Mouse (Mus musculus) embryonic facial prominence, embryonic 14.5 days (tissue): ENCODE results near the gene Olfr1440. TPM values are rescaled to one million over a fixed set of nuclear protein-coding genes. Genes with fewer than 3 reads are reported as not detected.

Source experiments
- ATAC-seq: fragments of 200-750 bp; cut with Nextera tagmentation; 2 replicates; pipeline ENCODE4 v1.8.0; 2017; ENCODE audit warnings: low read depth, moderate number of reproducible peaks, moderate TSS enrichment
- DNase-seq: peaks from one replicate; pipeline ENCODE4 v3.0.0-alpha.2; 2015; ENCODE audit warnings: low spot score
- H3K27ac ChIP-seq: fragments of 300-500 bp; sonication (generic); replicated peaks from 2 replicates; pipeline ENCODE4 v1.5.1; 2014; ENCODE audit warnings: low read depth, mild to moderate bottlenecking, low read length, moderate library complexity
- H3K27me3 ChIP-seq: fragments of 300-500 bp; sonication (generic); replicated peaks from 2 replicates; pipeline ENCODE4 v1.6.1; 2014; ENCODE audit warnings: low read length; ENCODE audit not compliant: control insufficient read depth, insufficient read depth
- H3K36me3 ChIP-seq: fragments of 300-500 bp; sonication (generic); 2 replicates; pipeline ENCODE4 v1.6.1; 2014; ENCODE audit warnings: low read length, mixed read lengths; ENCODE audit not compliant: control insufficient read depth, insufficient read depth
- H3K4me1 ChIP-seq: fragments of 300-500 bp; sonication (generic); 2 replicates; pipeline ENCODE4 v1.6.1; 2014; ENCODE audit warnings: antibody characterized with exemption, low read length; ENCODE audit not compliant: control insufficient read depth, insufficient read depth
- H3K4me2 ChIP-seq: fragments of 300-500 bp; sonication (generic); 2 replicates; pipeline ENCODE4 v1.6.1; 2014; ENCODE audit warnings: low read depth, mild to moderate bottlenecking, low read length, moderate library complexity, mixed read lengths
- H3K4me3 ChIP-seq: fragments of 300-500 bp; sonication (generic); 2 replicates; pipeline ENCODE4 v1.5.1; 2014; ENCODE audit warnings: low read depth, mild to moderate bottlenecking, low read length
- H3K9ac ChIP-seq: fragments of 300-500 bp; sonication (generic); 2 replicates; pipeline ENCODE4 v1.6.1; 2014; ENCODE audit warnings: low read depth, mild to moderate bottlenecking, low read length, moderate library complexity, mixed read lengths
- H3K9me3 ChIP-seq: fragments of 300-500 bp; sonication (generic); 2 replicates; pipeline ENCODE4 v1.6.1; 2016; ENCODE audit warnings: low read length; ENCODE audit not compliant: control insufficient read depth
- WGBS: fragments of 180-500 bp; shearing (Covaris S2); extraction: QIAGEN DNeasy Blood & Tissue Kit; methylation state at CpG from one replicate; pipeline ENCODE4 v1.1.7; 2014; 5-methylcytosine and 5-hydroxymethylcytosine counted together
- polyA plus RNA-seq: library from polyadenylated mRNA; unstranded; fragments of >200 nt; fragmentation: Nextera tagmentation; extraction: Ambion mirVana; gene quantifications from 2 replicates; pipeline ENCODE4 v1.2.1, GENCODE M21; 2014

Gene Olfr1440
- polyA plus RNA-seq: 0.04 and 0.13 TPM in 2 replicates

- ATAC-seq: no peak
- no peaks in the 10 kb centered on the region for H3K9me3 ChIP-seq
- WGBS: 76% methylated on average over 2 of the region's 2 CpGs
- no peak for DNase-seq
- no peak within 1 kb of the TSS for H3K4me3 ChIP-seq
- no peaks in the 10 kb centered on the region for H3K27me3 ChIP-seq
- H3K9ac ChIP-seq: no peak within 1 kb of the TSS
- H3K27ac ChIP-seq: no peak within 1 kb of the TSS
- no peak within 1 kb of the TSS for H3K4me2 ChIP-seq
- H3K4me1 ChIP-seq: no peaks in the 10 kb centered on the region
- no peaks in the 10 kb centered on the region for H3K36me3 ChIP-seq
These were observed at the start of gene Olfr1440 for GRCm38 (mm10) chr19:12386979-12387378. Gene Olfr1440 (plus strand): TSS chr19:12387279.

- Histone ChIP-seq H3K27me3 (no peaks in the 10 kb centered on the region), H3K36me3 (no peaks in the 10 kb centered on the region), H3K9me3 (no peaks in the 10 kb centered on the region), H3K9ac (no peak overlapping the region), H3K4me1 (no peaks in the 10 kb centered on the region), H3K4me3 (no peak overlapping the region), H3K27ac (no peak overlapping the region), H3K4me2 (no peak overlapping the region)
- no peak for DNase-seq
- no peak for ATAC-seq
- WGBS: 74% methylated on average over 3 of the region's 3 CpGs
These were observed 14.1 kb upstream of the Olfr1440 start for GRCm38 (mm10) chr19:12373004-12373403.

- Histone ChIP-seq H3K9me3 (no peaks in the 10 kb centered on the region), H3K36me3 (no peaks in the 10 kb centered on the region), H3K4me3 (no peak overlapping the region), H3K27ac (no peak overlapping the region), H3K4me2 (no peak overlapping the region), H3K9ac (no peak overlapping the region), H3K4me1 (no peaks in the 10 kb centered on the region), H3K27me3 (no peaks in the 10 kb centered on the region)
- no peak for ATAC-seq
- WGBS: 55% methylated on average over 2 of the region's 2 CpGs
- DNase-seq: no peak
These were observed 12.5 kb upstream of the Olfr1440 start for GRCm38 (mm10) chr19:12374465-12375025.

GRCm38 (mm10) chr19:12413737-12414136, 26.7 kb downstream of the Olfr1440 start:
- Histone ChIP-seq H3K4me2 (no peak overlapping the region), H3K9ac (no peak overlapping the region), H3K36me3 (no peaks in the 10 kb centered on the region), H3K4me3 (no peak overlapping the region), H3K27ac (peak overlapping the region; percentile 67), H3K9me3 (no peaks in the 10 kb centered on the region), H3K4me1 (no peaks in the 10 kb centered on the region), H3K27me3 (no peaks in the 10 kb centered on the region)
- DNase-seq (peak; percentile 52), ATAC-seq (no peak)

GRCm38 (mm10) chr19:12417361-12417760, 30.3 kb downstream of the Olfr1440 start, which contains the start of gene Olfr1441:
Gene Olfr1441 (plus strand): TSS chr19:12417433.
- no peaks in the 10 kb centered on the region for H3K9me3 ChIP-seq
- H3K4me3 ChIP-seq: no peak within 1 kb of the TSS
- H3K4me2 ChIP-seq: no peak within 1 kb of the TSS
- no peaks in the 10 kb centered on the region for H3K27me3 ChIP-seq
- no peak within 1 kb of the TSS for H3K9ac ChIP-seq
- DNase-seq (no peak), ATAC-seq (no peak)
- no peaks in the 10 kb centered on the region for H3K4me1 ChIP-seq
- H3K27ac ChIP-seq: no peak within 1 kb of the TSS
- no peaks in the 10 kb centered on the region for H3K36me3 ChIP-seq

- no peaks in the 10 kb centered on the region for H3K36me3 ChIP-seq
- DNase-seq (no peak), ATAC-seq (no peak)
- no peak overlapping the region for H3K9ac ChIP-seq
- H3K27ac ChIP-seq: no peak overlapping the region
- no peak overlapping the region for H3K4me2 ChIP-seq
- 82% methylated on average over 3 of the region's 3 CpGs for WGBS
- H3K4me1 ChIP-seq: no peaks in the 10 kb centered on the region
- no peaks in the 10 kb centered on the region for H3K27me3 ChIP-seq
- no peak overlapping the region for H3K4me3 ChIP-seq
- no peaks in the 10 kb centered on the region for H3K9me3 ChIP-seq
These were observed 31.2 kb downstream of the Olfr1440 start for GRCm38 (mm10) chr19:12418312-12418711.

GRCm38 (mm10) chr19:12420555-12420954, 33.5 kb downstream of the Olfr1440 start:
- H3K27ac ChIP-seq: no peak overlapping the region
- DNase-seq: no peak
- no peak overlapping the region for H3K4me3 ChIP-seq
- H3K9me3 ChIP-seq: no peaks in the 10 kb centered on the region
- no peak for ATAC-seq
- H3K36me3 ChIP-seq: no peaks in the 10 kb centered on the region
- H3K4me2 ChIP-seq: no peak overlapping the region
- H3K4me1 ChIP-seq: no peaks in the 10 kb centered on the region
- H3K9ac ChIP-seq: no peak overlapping the region
- no peaks in the 10 kb centered on the region for H3K27me3 ChIP-seq
- WGBS: 73% methylated on average over 6 of the region's 6 CpGs

GRCm38 (mm10) chr19:12421680-12422079, 34.6 kb downstream of the Olfr1440 start:
- H3K27ac ChIP-seq: no peak overlapping the region
- DNase-seq (no peak), ATAC-seq (no peak)
- no peak overlapping the region for H3K4me3 ChIP-seq
- no peaks in the 10 kb centered on the region for H3K9me3 ChIP-seq
- H3K4me1 ChIP-seq: no peaks in the 10 kb centered on the region
- H3K4me2 ChIP-seq: no peak overlapping the region
- no peak overlapping the region for H3K9ac ChIP-seq
- no peaks in the 10 kb centered on the region for H3K36me3 ChIP-seq
- WGBS: 73% methylated on average over 1 of the region's 1 CpGs
- H3K27me3 ChIP-seq: no peaks in the 10 kb centered on the region

- no peaks in the 10 kb centered on the region for H3K9me3 ChIP-seq
- ATAC-seq (no peak), DNase-seq (no peak)
- H3K27me3 ChIP-seq: no peaks in the 10 kb centered on the region; the same call in 1 of the 2 replicates
- no peaks in the 10 kb centered on the region for H3K36me3 ChIP-seq
- no peak overlapping the region for H3K27ac ChIP-seq
- no peak overlapping the region for H3K4me2 ChIP-seq
- H3K4me3 ChIP-seq: no peak overlapping the region
- no peaks in the 10 kb centered on the region for H3K4me1 ChIP-seq
- WGBS: 78% methylated on average over 5 of the region's 5 CpGs
- no peak overlapping the region for H3K9ac ChIP-seq
These were observed 40.0 kb downstream of the Olfr1440 start for GRCm38 (mm10) chr19:12427101-12427500.
